Mouse (Mus musculus) CD4-positive helper T cell, adult 2 months (primary cell): ENCODE data around the gene Ctf1.
"Not testable (repeated sequence)": the region's sequence is repeated elsewhere in the genome, so short reads cannot be mapped to it uniquely, and the experiment has no call there.

Source experiments
- DNase-seq: peaks from one replicate; pipeline ENCODE4 v3.0.0-alpha.2; 2012; ENCODE audit warnings: low read depth, missing footprints, low spot score

Gene Ctf1

GRCm38 (mm10) chr7:127732066-127732465 is 19.5 kb downstream of the Ctf1 start, which contains the start of gene Ctf2:
Gene Ctf2 (minus strand): TSS chr7:127732166.
- not testable (repeated sequence) for DNase-seq

GRCm38 (mm10) chr7:127744366-127745045 is 32.0 kb downstream of the Ctf1 start, which contains the start of gene Fbxl19:
Gene Fbxl19 (plus strand): TSS chr7:127744543.
- peak; percentile 61 for DNase-seq

GRCm38 (mm10) chr7:127745251-127745651 is 32.7 kb downstream of the Ctf1 start:
- DNase-seq, result peak; percentile 92

- peak; percentile 87 for DNase-seq
Observed at GRCm38 (mm10) chr7:127745652-127746493, 33.3 kb downstream of the Ctf1 start.

- peak; percentile 35 for DNase-seq
Observed at GRCm38 (mm10) chr7:127746494-127747491, 34.3 kb downstream of the Ctf1 start.

GRCm38 (mm10) chr7:127747559-127748234 is 35.2 kb downstream of the Ctf1 start:
- DNase-seq, result no peak

- DNase-seq, result no peak
Observed at GRCm38 (mm10) chr7:127748235-127748560, 35.7 kb downstream of the Ctf1 start.

GRCm38 (mm10) chr7:127750131-127751127 is 37.9 kb downstream of the Ctf1 start:
- no peak for DNase-seq

GRCm38 (mm10) chr7:127751619-127752018 is 39.1 kb downstream of the Ctf1 start:
- no peak for DNase-seq

GRCm38 (mm10) chr7:127752069-127752468 is 39.5 kb downstream of the Ctf1 start:
- DNase-seq, result no peak

- DNase-seq, result no peak
Observed at GRCm38 (mm10) chr7:127753158-127753557, 40.6 kb downstream of the Ctf1 start.

- DNase-seq, result no peak
Observed at GRCm38 (mm10) chr7:127753741-127754140, 41.2 kb downstream of the Ctf1 start.

GRCm38 (mm10) chr7:127759716-127760115 is 47.2 kb downstream of the Ctf1 start:
- no peak for DNase-seq

- DNase-seq, result no peak
Observed at GRCm38 (mm10) chr7:127760478-127760877, 47.9 kb downstream of the Ctf1 start.

GRCm38 (mm10) chr7:127761026-127761425 is 48.5 kb downstream of the Ctf1 start:
- DNase-seq, result peak; percentile 57

GRCm38 (mm10) chr7:127763642-127764041 is 51.1 kb downstream of the Ctf1 start:
- no peak for DNase-seq

GRCm38 (mm10) chr7:127765756-127766155 is 53.2 kb downstream of the Ctf1 start:
- DNase-seq, result no peak

- no peak for DNase-seq
Observed at GRCm38 (mm10) chr7:127766851-127767609, 54.5 kb downstream of the Ctf1 start.
